Mouse (Mus musculus) gastrocnemius, postnatal 10 days (tissue): ENCODE results near the gene Borcs5. TPM values are rescaled to one million over a fixed set of nuclear protein-coding genes. Genes with fewer than 3 reads are reported as not detected.

Experiments used
- DNase-seq: peaks from one replicate; pipeline ENCODE4 v3.0.0; 2021; ENCODE audit warnings: mixed read lengths
- long read RNA-seq, 2 experiments: library from polyadenylated mRNA; stranded (forward); transcript quantifications; one replicate each; pipeline ENCODE4 v2.0.0; 2021
- total RNA-seq, 2 experiments: library from RNA; stranded (reverse); gene quantifications; 2 replicates each; pipeline ENCODE4 v1.2.3; 2021

Borcs5 gene
- total RNA-seq: 10 to 100 TPM; 10.3 to 12.1 TPM
- long read RNA-seq, experiment 1, transcript Borcs5-201 (4 exons, 1,764 nt): major isoform, 27 of 28 reads
- long read RNA-seq, experiment 1, partial matches to known transcripts: 0 of 28 reads
- long read RNA-seq, experiment 1, other reads (novel, unspliced or antisense): 1 of 28 reads
- long read RNA-seq, experiment 2, transcript Borcs5-201 (4 exons, 1,764 nt): major isoform, 25 of 28 reads
- long read RNA-seq, experiment 2, partial matches to known transcripts: 0 of 28 reads
- long read RNA-seq, experiment 2, other reads (novel, unspliced or antisense): 3 of 28 reads

DNA sequence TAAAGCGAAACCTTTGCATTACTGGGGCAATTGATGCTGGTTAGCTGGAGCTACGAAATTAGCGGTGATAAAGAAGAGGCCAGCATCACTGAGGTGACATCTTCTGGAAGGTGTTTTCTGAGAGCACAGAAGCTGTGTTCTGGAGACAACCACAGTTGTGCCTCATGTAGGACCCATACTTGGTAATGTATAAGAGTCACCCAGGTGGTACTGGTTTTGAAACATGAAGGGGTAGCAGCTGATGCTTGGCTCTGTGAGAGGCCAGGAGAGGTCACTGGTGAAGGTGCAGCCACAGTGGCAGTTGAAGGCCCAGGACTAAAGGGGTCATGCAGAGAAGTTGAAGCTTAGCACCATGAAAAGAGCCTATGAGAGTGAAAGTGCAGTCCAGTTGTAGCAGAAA lies at the start of gene Borcs5:
Gene Borcs5 (plus strand): TSS at position 301 of the 400 bp plus-strand sequence.
- no peak for DNase-seq

DNA sequence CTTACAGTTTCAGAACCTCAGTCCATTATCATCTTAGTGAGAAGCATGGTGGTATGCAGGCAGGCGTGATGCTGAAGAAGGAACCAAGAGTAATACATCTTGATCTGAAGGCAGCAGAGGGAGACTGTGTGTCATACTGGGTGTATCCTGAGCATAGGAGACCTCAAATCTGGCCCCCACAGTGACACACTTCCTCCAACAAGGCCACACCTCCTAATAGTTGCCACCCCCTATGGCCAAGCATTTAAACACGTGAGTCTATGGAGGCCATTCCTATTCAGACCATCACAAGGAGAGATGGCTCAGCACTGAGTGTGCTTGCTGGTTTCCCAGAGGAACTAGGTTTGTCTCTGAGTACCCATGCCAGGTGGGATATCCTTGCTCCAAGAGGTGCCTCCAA lies 47.7 kb upstream of the Borcs5 start:
- DNase-seq: no peak

DNA sequence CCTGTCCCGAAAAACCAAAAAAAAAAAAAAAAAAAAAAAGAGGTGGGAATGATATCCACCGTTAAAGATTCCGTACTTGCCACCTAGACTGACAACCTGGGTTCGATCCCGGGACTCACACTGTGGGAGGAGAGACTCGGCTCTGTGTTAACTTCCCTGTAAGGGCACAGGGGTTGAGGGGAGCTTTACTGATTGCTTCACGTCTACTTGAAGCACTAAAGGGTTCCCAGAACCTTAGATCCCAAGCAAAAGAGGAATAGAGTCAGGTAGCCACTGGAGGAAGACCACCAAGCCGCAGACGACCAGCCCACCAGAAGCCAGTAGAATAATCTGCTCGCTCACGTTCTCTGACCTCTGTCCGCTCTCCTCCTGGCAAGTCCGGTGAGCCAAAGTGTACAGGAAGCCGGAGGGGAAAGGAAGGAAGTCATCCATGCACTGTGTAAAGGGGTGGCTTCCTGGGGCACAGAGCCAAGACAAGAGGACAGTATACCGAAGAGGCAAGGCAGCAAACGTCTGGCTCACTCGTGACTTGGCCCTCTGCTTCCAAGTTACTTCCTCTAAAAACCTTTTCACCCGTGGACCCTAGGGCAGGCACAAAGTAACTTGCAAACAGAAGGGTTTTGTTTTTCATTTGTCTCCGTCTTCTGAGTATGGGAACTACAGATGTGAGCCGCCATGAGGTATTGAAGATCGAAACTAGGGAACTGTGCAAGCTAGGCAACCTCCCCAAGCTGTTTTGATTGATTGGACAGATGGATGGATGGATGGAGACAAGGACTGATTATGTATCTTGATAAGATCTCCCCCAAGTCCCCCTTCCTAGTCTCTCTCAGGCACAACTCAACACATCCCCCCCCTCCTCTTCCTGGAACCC lies 44.5 kb upstream of the Borcs5 start:
- peak; percentile 22 for DNase-seq

DNA sequence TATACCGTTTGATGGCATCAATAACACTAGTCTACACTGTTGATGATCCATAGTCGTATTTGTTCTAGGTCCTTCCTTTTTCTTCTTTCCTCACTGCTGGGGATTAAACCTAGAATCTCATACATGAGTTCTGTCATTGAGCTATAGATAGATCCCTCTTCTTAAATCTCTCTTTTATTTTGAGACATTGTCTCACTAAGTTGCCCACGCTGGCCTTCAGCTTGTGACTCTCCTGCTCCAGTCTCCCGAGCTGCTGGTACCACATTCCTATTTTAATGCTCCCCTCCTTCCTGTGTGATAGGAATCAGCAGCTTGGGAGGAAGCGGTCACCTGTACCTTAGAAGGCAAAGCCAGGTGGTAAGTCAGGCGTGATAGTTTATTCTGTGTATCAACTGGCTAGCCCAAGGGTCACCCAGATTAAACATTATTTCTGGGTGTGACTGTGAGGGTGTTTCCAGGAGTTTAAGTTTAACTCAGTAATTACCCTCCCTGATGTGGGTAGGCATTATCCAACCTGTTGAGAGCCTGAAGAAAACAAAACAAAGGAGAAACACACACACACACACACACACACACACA lies 41.6 kb upstream of the Borcs5 start:
- no peak for DNase-seq

DNA sequence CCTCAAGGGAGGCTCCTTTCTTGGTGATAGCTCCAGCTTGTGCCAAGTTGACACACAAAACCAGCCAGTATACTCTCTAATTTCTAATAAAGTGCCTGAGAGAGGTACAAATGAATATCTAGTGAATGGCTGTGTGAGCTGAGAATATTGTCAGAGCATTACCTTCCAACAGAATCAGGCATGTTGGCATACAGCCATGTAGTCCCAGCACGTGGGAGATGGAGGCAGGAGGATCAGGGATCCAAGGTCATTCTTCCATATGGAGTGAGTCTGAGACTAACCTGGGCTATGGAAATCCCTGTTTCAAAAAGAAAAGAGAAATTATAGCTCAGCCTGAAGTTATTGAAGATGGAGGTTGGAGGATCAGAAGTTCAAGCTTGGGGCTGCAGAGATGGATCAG lies 40.1 kb upstream of the Borcs5 start:
- no peak for DNase-seq

DNA sequence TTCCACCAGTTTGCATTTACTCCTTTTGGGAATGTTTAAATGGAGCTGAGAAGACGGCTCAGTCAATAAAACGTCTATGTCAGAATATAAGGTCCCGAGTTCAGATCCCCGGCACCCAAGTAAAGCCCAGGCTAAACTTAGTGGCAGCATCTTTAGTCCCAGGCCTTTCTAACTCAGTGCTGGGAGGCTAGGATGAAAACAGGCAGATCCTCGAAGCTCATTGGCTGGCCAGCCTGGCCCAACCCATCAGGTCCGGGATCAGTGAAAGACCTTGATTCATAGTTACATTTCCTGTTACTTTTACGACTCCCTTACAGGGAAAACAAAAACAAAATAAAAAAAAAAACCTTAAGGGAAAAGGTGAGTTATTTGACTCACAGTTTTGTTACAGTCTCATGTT lies 38.2 kb upstream of the Borcs5 start:
- no peak for DNase-seq

DNA sequence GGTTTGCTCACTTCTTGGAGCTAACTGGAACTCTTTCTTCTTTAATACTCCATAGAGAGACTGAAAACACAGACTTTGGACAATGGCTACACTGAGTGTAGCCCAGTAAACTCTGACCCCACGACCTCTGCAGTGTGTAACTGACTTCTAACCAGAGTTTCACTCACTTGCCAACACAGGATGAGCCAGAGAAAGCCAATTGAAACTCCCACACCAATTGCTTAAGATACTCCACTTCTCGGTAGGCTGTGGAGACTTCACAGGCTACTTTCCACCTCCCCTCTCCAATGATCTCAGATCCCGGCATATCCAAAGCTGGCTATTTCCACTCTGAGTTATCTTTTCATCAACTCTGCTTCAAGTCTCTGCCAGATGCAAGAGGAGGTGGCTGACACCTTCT lies 37.5 kb upstream of the Borcs5 start:
- no peak for DNase-seq

DNA sequence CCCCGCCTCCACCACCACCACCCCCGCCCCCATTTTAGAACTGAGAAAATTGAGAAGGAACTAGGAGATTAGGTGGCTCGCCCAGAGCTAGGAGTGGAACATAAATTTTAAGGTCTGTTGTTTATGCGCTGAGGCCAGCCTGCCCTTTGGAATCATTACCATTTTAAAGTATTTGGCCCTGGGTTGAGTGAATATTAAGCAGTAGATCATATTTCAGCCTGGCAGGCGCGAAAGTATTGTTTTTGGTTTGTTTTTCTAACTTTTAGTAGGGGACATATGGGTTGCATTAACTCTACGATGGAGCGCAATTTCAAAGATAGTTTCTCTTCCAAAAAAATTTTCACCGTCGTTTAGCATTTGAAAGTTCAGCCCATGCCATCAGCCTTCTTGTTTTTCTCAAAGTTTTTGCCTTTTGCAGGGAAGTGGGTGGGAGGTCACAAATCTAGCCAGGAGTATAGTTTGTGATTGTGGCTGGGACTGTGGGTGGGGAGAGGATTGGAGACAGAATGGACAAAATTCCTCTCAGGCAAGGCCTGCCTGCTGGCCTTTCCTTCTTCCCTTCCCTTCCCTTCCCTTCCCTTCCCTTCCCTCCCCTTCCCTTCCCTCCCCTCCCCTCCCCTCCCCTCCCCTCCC lies 36.8 kb upstream of the Borcs5 start:
- no peak for DNase-seq

DNA sequence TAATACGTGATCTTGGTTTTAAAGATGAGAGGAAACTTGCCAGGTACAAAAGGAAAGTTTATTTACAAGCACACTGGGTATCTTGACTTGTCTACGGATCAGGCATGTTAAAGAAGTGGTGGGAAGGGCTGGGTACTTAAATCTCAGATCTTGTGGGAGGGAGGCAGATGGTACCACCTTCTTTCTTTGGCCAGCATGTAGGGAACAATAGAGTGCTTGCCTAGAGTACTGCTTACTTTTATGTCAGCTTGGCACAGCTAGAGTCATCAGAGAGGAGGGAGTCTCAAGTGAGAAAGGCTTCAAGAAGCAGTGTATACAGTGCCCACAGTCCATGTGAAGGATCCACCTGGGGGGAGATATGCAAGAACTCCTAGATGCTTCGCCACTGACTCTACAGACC lies 34.1 kb upstream of the Borcs5 start:
- DNase-seq: no peak

DNA sequence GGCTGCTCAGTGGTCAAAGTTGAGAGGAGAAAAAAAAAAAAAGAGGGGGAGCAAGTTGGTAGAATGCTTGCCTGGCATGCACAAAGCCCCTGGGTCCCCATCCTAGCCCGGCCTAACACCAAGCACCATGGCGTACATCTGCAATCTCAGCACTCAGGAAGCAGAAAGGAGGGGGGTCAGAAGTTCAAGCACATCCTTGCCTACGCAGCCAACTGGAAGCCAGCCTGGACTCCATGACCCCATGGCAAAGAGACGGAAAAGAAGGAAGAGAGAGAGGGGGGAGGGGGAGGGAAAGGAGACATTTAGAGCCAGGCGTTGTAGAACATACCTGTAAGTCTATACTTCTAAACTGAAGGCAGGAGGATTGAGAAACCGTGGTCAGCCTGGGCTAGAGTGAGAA lies 32.8 kb upstream of the Borcs5 start:
- no peak for DNase-seq

DNA sequence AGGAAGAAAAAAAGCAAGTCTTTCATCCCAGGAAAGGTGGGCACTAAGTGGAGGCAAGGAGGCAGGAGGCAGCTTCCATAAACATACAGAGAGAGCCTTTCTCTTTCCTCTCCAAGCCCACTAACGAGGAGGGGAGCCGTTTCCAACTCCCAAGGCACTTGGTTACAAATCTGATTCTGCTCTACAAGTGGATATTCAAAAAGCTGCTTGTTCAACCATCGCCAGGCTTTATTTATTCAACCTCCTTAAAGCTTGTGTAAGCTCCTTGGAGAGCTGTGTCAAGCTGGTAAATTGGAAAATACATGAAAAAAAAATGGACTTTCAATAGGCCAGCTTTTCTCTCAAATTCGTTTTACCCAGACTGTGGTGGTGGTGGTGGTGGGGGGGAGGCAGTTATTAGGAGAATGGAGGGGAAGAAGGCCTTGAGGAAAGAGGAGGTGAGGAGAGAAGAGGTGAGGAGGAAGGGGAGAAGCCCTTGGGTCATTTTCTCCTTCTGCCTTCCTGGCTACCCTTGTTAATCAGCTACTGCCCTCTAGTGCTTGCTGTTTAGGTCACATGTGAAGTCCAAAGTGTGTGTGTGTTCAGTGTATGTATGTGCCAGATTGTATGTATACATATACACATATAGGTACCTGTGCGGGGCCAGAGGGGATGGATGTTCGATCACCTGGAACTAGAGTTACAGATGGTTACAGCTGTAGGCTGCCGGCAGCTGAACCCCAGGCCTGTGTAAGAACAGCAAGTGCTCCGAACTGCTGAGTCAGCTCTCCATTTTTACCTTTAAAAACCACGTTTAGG lies 32.2 kb upstream of the Borcs5 start:
- no peak for DNase-seq

DNA sequence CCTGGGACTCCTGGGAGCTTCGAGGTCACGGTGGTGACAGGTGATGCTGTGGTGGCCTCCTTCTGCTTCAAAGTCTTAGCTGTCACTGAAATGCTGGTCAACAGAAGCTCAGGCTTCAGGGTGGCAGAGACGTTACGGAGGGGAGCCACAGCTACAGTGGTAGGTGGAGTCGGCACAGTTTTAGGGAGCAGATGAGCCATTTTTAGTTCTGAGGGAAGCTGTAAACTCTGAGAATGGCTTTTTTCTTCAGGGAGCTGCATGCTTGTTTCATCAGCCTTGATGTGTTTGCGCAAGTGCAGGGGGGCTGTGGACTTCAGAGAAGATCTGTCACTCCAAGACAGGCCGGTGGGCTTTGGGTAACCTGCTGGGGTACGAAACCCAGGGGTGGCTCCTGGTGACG lies 28.9 kb upstream of the Borcs5 start:
- DNase-seq: no peak

DNA sequence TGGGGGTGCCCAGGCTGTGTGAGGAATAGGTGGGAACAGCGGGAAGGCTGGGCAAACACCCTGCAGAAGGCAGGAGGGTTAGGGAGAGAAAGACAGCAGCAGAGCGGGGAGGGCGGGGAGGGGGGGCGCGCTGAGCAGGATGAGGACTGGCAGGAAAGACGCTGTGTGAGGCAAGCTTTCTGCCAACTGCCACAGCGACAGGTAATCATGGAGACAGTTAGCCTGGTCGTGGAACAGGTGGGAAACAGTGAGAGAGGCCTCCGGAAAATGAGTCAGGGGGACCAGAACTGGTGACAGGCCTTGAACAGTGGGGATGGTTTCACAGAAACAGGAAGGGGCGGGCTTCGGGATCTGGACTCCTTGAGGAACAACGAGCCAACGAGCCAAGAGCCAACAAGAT lies 27.4 kb upstream of the Borcs5 start:
- DNase-seq: no peak

DNA sequence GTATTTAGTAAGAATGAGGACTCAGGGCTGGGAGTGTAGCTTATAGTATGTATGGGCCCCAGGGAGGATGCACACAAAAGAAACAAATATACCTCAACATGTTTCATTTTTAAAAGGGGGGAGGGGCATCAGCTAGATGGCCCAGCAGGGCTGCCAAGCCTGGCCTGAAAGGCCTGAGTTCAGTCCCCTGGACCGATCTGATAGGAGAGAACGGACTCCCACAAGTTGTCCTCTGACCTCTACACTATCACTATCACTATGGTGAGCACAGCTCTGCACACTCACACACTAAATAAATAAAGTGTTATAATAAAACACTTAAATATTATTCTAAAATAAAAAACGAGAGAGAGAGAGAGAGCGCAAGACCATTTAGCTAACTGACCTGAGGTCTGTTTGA lies 25.0 kb upstream of the Borcs5 start:
- DNase-seq: no peak

DNA sequence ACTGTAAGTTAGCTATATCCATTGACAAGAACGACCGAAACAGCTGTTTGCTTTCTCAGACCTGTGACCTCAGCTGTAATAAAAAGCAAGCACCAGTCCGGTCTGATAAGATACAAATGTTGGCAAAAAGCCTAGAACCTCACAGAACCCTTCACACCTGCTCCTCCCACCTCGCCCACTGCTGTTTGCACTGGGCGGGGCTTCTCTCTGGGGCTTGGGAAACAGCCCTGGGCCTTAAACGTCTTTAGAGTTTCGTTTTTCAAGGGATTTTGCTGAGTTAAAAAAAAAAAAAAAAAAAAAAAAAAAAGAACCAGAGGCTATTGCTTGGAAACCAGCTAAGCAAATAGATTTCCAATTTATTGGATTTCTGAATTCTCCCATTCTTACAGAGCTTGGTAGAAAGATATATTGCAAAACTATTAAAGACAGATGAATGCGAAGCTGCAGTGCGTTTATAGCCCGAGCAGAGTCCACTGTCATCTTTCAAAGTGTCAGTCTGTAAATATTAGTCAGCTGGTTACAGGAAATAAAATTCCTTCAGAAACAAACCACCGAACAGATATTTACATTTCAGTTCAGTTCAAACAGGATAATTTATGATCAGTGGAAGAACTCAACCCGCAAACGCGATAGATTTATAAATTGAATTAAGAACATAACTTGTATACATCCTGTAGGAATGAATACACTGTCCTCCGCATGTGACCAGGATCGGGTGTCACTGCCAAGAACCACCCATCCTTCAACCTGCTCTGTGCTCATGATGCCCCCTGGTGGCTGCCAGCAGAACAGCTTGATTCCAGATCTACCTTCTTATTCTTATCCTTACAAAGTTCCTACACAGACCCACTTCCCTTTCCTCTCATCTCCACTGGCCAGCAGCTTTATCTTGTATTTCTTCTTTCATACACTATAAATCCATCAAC lies 24.3 kb upstream of the Borcs5 start:
- peak; percentile 89 for DNase-seq

DNA sequence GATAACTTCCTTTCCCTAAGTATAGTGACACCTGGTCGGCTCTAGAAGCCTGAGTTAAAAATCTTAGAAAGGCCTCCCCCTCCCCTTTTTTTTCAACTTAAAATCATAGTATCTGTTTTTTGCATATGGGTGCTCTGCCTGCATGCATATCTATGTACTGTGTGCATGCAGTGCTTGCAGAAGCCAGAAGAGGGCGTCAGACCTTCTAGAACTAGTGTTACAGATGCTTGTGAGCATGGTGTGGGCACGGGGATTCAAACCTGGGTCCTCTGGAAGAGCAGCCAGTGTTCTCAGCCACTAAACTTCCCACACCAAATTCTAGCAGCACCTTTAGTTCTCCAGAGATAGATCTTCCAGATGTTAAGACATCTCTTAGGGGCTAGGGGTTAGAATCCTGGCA lies 21.7 kb upstream of the Borcs5 start:
- DNase-seq: no peak

DNA sequence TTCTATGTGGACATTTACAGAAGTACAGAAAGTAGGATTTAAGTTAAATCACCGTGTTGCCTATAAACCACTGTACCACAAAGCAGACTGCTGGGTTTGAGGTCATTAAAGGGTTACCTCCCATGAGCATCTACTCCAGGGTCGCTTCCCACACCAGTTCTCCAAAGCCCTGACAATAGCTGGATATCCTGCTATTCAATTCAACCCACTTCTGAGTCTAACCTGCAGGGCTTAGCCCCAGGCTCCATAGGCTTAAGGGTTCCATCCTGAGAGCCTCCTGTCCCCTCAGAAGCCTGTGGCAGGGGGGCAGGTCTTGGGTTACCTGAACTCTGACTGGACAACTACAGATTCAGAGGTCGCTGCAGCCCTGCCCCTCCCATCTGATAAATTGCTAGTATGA lies 19.2 kb upstream of the Borcs5 start:
- DNase-seq: no peak

DNA sequence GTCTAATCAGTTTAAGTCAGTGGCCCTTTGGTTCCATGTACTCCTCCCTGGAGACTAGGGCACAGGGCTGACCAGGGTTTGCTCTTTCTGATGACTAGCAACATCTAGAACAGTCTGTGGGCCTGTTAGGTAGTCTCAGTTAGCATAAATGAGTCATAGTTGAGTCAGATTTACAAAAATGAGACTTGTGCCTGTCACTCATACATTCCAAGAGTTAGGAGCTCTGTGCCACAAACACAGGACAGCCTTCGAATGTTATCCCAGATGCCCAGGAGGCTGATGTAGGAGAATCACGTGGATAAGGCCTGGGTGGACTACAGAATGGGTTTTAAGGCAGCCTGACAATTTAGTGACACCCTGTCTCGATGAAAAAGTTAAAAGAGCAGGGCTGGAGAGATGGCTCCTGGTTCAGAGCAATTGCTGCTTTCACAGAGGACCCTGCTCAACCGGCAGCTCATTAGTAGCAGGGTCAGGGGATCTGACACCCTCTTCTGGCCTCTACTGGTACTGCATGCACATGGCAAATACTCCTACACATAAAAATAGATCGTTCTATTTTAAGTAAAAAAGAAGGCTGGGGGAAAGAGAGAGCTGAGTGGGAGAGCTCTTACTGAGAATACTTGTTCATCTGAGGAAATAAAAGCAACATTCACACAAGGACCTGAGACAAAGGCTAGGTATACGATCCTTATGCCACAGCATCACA lies 18.3 kb upstream of the Borcs5 start:
- DNase-seq: peak; percentile 27

DNA sequence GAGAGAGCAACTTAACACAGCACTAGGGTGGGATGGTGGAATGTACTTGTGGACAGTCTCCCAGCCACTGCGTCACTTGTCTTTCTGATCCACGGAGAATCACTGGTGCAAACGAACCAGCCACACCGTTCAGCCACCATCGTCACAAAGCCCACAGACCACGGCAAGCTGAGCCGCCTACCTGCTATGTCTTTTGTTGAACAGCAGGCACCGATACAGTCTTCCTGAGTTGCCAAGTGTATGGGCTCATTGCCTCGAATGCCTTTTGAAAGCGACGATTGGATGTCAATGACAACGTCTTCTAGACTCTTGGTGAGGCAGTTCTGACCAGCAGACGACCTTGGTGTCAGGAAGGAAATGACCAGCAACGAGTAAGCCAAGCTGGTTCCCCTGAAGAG lies 17.8 kb upstream of the Borcs5 start:
- no peak for DNase-seq

DNA sequence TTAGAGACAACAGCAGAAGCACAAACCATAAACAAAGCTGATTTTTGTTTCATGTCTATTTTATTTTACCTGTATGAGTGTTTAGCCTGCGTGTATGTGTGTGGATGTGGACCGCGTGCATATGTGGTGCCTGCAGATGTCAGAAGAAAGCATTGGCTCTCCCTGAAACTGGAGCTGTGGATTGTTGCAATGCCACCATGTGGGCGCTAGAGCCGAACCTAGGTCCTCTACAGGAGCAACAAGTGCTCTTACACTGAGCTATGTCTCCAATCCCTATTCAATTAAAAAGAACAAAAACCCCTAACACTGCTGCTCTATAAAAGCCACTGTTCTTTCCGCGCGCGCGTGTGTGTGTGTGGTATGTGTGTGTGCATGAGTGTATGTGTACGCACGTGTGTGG lies 13.9 kb upstream of the Borcs5 start:
- no peak for DNase-seq
